Mouse (Mus musculus) megakaryocyte, embryonic 14.5 days (primary cell): ENCODE measurements at regions not wholly inside any gene's neighbourhood (a gene's known extent, or its start where the extent isn't known, plus 50 kb on each side); places are given as distances from the start of the nearest gene placed in this dataset.

Experiments
- H3K27me3 ChIP-seq: replicated peaks from 2 replicates; pipeline ENCODE3; 2012; ENCODE audit warnings: inconsistent platforms
- H3K36me3 ChIP-seq: replicated peaks from 2 replicates; pipeline ENCODE3; 2012; ENCODE audit warnings: low read length, inconsistent platforms, mixed read lengths
- H3K4me1 ChIP-seq: 2 replicates; pipeline ENCODE4 v1.6.1; 2012; ENCODE audit warnings: inconsistent platforms
- H3K4me3 ChIP-seq: replicated peaks from 2 replicates; pipeline ENCODE3; 2012; ENCODE audit warnings: moderate library complexity, mild to moderate bottlenecking, inconsistent platforms
- H3K9me3 ChIP-seq: 2 replicates; pipeline ENCODE4 v1.6.1; 2012; ENCODE audit warnings: inconsistent platforms
- FLI1 ChIP-seq: IDR thresholded peaks from 2 replicates; pipeline ENCODE4 v1.6.1; 2012; ENCODE audit warnings: low read length, inconsistent platforms, mixed read lengths
- GATA1 ChIP-seq: IDR thresholded peaks from 3 replicates; pipeline ENCODE4 v1.6.1; 2012; ENCODE audit warnings: mixed read lengths, low read length, inconsistent platforms, borderline replicate concordance

- TF ChIP-seq FLI1 (no peak), GATA1 (no peak)
Measured at GRCm38 (mm10) chr7:96098686-96099376, 72.2 kb upstream of the Tenm4 start.

GRCm38 (mm10) chr7:96102727-96103126 lies 68.3 kb upstream of the Tenm4 start:
- Histone ChIP-seq H3K4me1 (no peaks in the 10 kb centered on the region), H3K9me3 (peaks cover 30% of the 10 kb centered on the region), H3K4me3 (no peak overlapping the region), H3K36me3 (no peaks in the 10 kb centered on the region), H3K27me3 (no peaks in the 10 kb centered on the region)
- no peak for TF ChIP-seq FLI1
- no peak for TF ChIP-seq GATA1

More at GRCm38 (mm10) chr7:96098686-96099376, 72.2 kb upstream of the Tenm4 start:
- no peaks in the 10 kb centered on the region for H3K4me1 ChIP-seq
- H3K9me3 ChIP-seq, result peaks cover 27% of the 10 kb centered on the region
- no peaks in the 10 kb centered on the region for H3K27me3 ChIP-seq
- H3K4me3 ChIP-seq, result no peak overlapping the region
- H3K36me3 ChIP-seq, result no peaks in the 10 kb centered on the region

DNA sequence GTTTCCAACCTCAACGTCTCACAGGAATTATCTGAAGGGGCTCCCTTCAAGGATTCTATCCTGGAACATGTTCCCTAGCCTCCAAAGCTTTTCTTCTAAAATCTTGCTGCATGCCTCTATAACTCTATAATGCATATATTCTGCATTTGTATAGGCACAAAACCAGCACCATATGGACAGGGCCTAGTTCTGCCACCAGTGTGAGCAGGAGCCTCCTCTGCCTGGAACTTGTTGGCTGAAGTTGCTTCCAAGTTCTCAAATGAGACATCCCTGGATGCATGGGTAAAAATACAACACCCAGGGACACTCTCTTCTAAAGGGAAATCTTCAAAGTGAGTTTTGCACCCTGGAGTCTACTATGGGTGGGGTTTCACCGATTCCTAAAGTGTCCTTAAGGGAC lies 62.3 kb upstream of the Tenm4 start:
- no peaks in the 10 kb centered on the region for H3K27me3 ChIP-seq
- no peaks in the 10 kb centered on the region for H3K4me1 ChIP-seq
- H3K36me3 ChIP-seq, result no peaks in the 10 kb centered on the region
- TF ChIP-seq FLI1 (no peak), GATA1 (no peak)
- H3K9me3 ChIP-seq, result peaks cover 9% of the 10 kb centered on the region
- H3K4me3 ChIP-seq, result no peak overlapping the region

- no peak overlapping the region for H3K4me3 ChIP-seq
- H3K36me3 ChIP-seq, result no peaks in the 10 kb centered on the region
- H3K27me3 ChIP-seq, result no peaks in the 10 kb centered on the region
- TF ChIP-seq GATA1 (no peak), FLI1 (no peak)
- peaks cover 5% of the 10 kb centered on the region; the same call in 1 of the 2 replicates for H3K9me3 ChIP-seq
- no peaks in the 10 kb centered on the region for H3K4me1 ChIP-seq
Measured at GRCm38 (mm10) chr7:96120142-96120541, 50.9 kb upstream of the Tenm4 start.
